Mouse (Mus musculus) cerebellum, adult 2 months (tissue): ENCODE measurements at regions not wholly inside any gene's neighbourhood (a gene's known extent, or its start where the extent isn't known, plus 50 kb on each side); places are given as distances from the start of the nearest gene placed in this dataset.

Experiments used
- CTCF ChIP-seq: fragments of 200-500 bp; IDR thresholded peaks from 2 replicates; pipeline ENCODE4 v1.5.1; 2011; ENCODE audit warnings: low read depth, mild to moderate bottlenecking, control low read depth, low read length, moderate library complexity, borderline replicate concordance; ENCODE audit not compliant: insufficient read depth
- POLR2A ChIP-seq: fragments of 200-500 bp; IDR thresholded peaks from 2 replicates; pipeline ENCODE4 v1.6.1; 2011; ENCODE audit warnings: low read length, control low read depth, borderline replicate concordance; ENCODE audit not compliant: insufficient read depth

DNA sequence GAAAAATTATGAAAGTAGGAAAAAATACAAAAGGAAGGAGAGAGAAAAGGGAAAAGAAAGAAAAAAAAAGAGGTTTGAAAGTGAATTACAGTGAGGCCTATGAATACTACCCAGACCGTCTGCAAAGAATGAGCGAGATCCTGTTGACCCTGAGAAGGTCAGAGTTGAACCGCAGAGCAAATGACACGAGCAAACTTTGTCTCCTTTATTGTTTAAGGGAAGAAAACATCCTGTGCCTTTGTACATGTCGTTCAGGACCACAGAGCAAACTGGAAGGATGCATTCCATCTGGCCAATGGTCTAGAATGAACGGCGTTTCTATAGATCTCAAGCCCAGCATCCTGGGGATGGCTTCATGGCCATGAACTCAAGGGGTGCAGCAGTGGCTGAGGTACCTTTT, 270.6 kb upstream of the Zfp637 start:
- TF ChIP-seq CTCF = no peak
- TF ChIP-seq POLR2A = no peak
